Mouse (Mus musculus) MEL-GATA-1-ER (cell line): ENCODE results near the gene Tmem159.

Experiments
- DNase-seq: peaks from one replicate; pipeline ENCODE4 v3.0.0-alpha.2; 2012; ENCODE audit warnings: low read depth; ENCODE audit errors: extremely low read depth

The Tmem159 gene

GRCm38 (mm10) chr7:120142743-120143142 is 40.6 kb downstream of the Tmem159 start:
- no peak for DNase-seq

DNA sequence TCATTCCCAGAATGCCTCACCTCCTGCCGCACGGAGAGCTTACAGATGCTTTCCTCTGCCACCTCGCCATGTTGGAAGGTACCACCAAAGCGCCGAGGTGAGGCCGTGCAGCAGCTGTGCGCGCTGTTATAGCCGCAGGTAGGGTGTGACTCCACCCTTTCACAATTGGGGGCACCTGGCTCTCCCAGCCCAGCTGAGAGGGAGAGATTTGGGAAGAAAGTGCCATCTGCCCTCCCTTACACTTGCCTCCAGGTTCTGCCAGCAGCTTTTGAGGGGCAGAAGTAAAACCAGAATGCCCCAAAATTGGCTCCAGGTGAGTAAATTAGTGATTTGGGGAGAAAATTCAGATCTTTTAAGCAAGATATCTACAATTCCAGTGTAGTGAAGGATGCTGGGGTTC is 43.0 kb downstream of the Tmem159 start, which contains the start of gene Zp2:
TSS of gene Zp2 (minus strand) at position 101 of the 400 bp plus-strand sequence.
- no peak for DNase-seq

GRCm38 (mm10) chr7:120150257-120150656 is 48.1 kb downstream of the Tmem159 start:
- DNase-seq, result no peak

DNA sequence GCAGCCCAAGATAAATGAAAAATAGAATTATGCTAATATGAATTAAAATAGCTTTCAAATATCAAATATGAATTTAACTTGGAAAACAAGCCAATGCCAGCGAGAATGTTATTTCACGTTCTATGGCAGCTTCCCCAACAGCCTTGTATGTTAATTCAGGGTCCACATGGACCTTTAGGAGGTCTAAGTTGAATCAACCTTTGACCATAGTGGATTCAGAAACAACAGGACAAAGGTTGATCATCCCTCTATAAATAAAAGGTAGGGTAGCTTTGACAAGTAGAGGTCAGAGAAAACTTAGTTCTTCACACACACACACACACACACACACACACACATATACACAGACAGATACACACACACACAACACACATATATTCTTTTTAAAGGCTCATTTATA is 48.7 kb downstream of the Tmem159 start:
- DNase-seq, result no peak

DNA sequence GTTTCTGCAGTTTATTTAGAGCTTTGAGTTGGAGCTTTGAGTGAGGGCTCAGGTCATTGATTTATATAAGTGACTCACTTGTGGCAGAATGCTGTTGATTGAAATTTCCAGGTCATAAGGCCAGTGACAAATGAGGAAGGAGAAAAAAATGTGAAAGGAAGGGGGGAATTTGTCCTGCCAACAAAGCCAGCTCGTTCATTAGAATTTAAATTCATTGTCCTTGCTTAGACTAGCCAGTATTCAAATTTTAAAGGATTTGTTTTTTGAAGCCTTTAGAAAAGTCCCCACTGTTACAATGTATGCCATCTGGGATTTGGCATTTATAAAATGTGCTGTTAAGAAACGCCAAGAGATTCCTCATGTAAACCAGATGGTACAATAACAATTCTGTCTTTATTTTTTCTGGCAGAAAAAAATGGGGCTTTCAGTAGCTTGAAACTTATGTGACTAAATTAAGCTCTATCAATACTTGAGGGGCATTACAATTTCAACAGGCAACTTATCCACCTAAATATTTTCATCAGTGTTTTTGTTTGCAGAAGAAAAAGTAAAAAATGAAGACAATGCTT is 54.8 kb downstream of the Tmem159 start:
- no peak for DNase-seq

GRCm38 (mm10) chr7:120157575-120158061 is 55.5 kb downstream of the Tmem159 start:
- no peak for DNase-seq

- no peak for DNase-seq
Observed at GRCm38 (mm10) chr7:120158121-120158613, 56.0 kb downstream of the Tmem159 start.

DNA sequence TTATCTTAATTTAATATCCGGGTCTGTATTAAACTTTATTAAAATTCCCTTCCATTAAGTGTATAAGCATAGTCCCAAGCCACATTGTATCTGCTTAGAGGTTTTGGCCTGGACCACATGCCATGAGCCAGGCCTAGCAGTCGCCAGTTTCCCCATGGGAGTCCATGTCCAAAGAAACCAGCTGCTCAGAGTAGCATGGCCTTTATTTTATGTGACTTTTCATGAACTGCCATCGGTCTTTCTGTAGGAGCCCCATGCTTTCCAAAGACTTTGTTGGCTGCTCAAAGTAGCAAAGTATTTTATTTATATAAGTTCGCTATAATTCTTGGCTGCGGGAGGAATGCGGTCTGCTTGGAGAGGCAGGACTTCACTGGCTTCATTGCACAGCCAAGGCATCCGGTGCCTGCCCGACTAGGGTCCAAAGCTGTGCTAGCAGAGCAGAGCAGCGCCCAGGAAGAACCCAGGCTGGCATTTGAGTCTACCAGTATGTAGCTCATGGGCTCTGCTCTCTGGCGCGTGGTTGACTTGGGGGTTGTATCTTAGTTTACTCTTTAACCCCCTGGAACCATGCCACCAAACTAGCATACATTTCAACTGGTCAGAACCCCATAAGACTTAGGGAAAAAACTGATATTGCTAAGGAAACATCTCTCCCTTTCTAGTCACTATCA is 61.6 kb downstream of the Tmem159 start:
- DNase-seq, result no peak
